Mouse (Mus musculus) hindbrain, embryonic 11.5 days (tissue): ENCODE measurements around the gene Perp. TPM values are rescaled to one million over a fixed set of nuclear protein-coding genes. Genes with fewer than 3 reads are reported as not detected.

Experiments
- ATAC-seq: fragments of 200-750 bp; cut with Nextera tagmentation; 2 replicates; pipeline ENCODE4 v1.8.0; 2017; ENCODE audit warnings: mild to moderate bottlenecking, moderate TSS enrichment, moderate library complexity; ENCODE audit not compliant: low FRiP score
- DNase-seq: peaks from one replicate; pipeline ENCODE4 v3.0.0-alpha.2; 2015; ENCODE audit warnings: low spot score
- H3K27ac ChIP-seq: fragments of 300-500 bp; sonication (generic); 2 replicates; pipeline ENCODE4 v1.5.1; 2014; ENCODE audit warnings: mild to moderate bottlenecking, low read depth, low read length
- H3K27me3 ChIP-seq: fragments of 300-500 bp; sonication (generic); 2 replicates; pipeline ENCODE4 v1.6.1; 2014; ENCODE audit warnings: mild to moderate bottlenecking, low read length, moderate library complexity, mixed read lengths; ENCODE audit not compliant: control insufficient read depth, insufficient read depth
- H3K36me3 ChIP-seq: fragments of 300-500 bp; sonication (generic); 2 replicates; pipeline ENCODE4 v1.6.1; 2014; ENCODE audit warnings: mild to moderate bottlenecking, low read length, moderate library complexity, mixed read lengths; ENCODE audit not compliant: control insufficient read depth, insufficient read depth
- H3K4me1 ChIP-seq: fragments of 300-500 bp; sonication (generic); replicated peaks from 2 replicates; pipeline ENCODE4 v1.6.1; 2014; ENCODE audit warnings: low read length, mixed read lengths; ENCODE audit not compliant: control insufficient read depth, insufficient read depth
- H3K4me2 ChIP-seq: fragments of 300-500 bp; sonication (generic); replicated peaks from 2 replicates; pipeline ENCODE4 v1.6.1; 2014; ENCODE audit warnings: mild to moderate bottlenecking, low read depth, low read length
- H3K4me3 ChIP-seq: fragments of 300-500 bp; sonication (generic); 2 replicates; pipeline ENCODE4 v1.5.1; 2014; ENCODE audit warnings: low read depth, low read length
- H3K9ac ChIP-seq: fragments of 300-500 bp; sonication (generic); 2 replicates; pipeline ENCODE4 v1.6.1; 2014; ENCODE audit warnings: low read depth, low read length
- H3K9me3 ChIP-seq: fragments of 300-500 bp; sonication (generic); 2 replicates; pipeline ENCODE4 v1.6.1; 2016; ENCODE audit warnings: low read length; ENCODE audit not compliant: control insufficient read depth
- WGBS: fragments of 180-500 bp; shearing (Covaris S2); extraction: QIAGEN DNeasy Blood & Tissue Kit; methylation state at CpG from one replicate; pipeline ENCODE4 v1.1.7; 2014; 5-methylcytosine and 5-hydroxymethylcytosine counted together
- polyA plus RNA-seq: library from polyadenylated mRNA; unstranded; fragments of >200 nt; fragmentation: Nextera tagmentation; extraction: Ambion mirVana; gene quantifications from 2 replicates; pipeline ENCODE4 v1.2.1, GENCODE M21; 2014

The Perp gene
- polyA plus RNA-seq, 1 experiment from 2014 or later: 15.9 TPM

DNA sequence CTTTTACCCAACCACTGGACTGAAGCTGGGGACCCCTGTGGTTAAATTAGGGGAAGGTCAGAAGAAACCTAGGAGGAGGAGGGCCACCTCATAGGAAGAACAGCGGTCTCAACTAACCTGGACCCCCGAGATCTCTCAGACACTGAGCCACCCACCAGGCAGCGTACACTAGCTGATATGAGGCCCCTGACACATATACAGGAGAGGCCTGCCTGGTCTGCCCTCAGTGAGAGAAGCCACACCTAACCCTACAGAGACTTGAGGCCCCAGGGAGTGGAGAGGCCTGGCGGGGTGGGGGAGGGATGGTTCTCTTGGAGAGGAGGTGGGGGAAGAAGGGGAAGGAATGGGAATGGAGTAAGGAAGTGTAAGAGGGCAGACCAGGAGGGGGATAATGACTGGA, 12.4 kb downstream of the Perp start:
- Histone ChIP-seq H3K27ac (no peak overlapping the region), H3K4me1 (no peaks in the 10 kb centered on the region), H3K36me3 (no peaks in the 10 kb centered on the region), H3K4me2 (no peak overlapping the region), H3K27me3 (no peaks in the 10 kb centered on the region), H3K9ac (no peak overlapping the region), H3K4me3 (no peak overlapping the region), H3K9me3 (no peaks in the 10 kb centered on the region)
- DNase-seq (no peak), ATAC-seq (no peak)
- 82% methylated on average over 4 of the region's 4 CpGs for WGBS

DNA sequence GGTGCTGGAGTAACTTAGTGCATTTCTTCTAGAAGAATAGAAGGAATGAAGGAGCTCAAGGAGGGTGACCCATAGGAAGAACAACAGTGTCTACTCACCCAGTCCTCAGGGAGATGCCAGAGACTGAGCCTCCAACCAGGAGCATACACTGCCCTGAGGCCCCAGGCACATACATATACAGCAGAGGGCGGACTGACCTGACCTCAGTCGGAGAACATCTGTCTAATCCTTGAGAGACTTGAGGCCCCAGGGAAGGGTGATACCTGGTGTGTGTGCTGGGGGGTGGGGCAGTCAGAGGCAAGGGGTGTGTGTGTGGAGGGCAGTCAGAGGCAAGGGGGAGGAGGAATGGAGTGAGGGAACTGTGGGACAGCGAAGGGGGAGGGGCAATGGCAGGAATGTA, 14.8 kb downstream of the Perp start:
- Histone ChIP-seq H3K4me3 (no peak overlapping the region), H3K9ac (no peak overlapping the region), H3K27ac (no peak overlapping the region), H3K4me1 (no peaks in the 10 kb centered on the region), H3K27me3 (no peaks in the 10 kb centered on the region), H3K36me3 (no peaks in the 10 kb centered on the region), H3K4me2 (no peak overlapping the region), H3K9me3 (no peaks in the 10 kb centered on the region)
- 64% methylated on average over 3 of the region's 3 CpGs for WGBS
- ATAC-seq (no peak), DNase-seq (no peak)

DNA sequence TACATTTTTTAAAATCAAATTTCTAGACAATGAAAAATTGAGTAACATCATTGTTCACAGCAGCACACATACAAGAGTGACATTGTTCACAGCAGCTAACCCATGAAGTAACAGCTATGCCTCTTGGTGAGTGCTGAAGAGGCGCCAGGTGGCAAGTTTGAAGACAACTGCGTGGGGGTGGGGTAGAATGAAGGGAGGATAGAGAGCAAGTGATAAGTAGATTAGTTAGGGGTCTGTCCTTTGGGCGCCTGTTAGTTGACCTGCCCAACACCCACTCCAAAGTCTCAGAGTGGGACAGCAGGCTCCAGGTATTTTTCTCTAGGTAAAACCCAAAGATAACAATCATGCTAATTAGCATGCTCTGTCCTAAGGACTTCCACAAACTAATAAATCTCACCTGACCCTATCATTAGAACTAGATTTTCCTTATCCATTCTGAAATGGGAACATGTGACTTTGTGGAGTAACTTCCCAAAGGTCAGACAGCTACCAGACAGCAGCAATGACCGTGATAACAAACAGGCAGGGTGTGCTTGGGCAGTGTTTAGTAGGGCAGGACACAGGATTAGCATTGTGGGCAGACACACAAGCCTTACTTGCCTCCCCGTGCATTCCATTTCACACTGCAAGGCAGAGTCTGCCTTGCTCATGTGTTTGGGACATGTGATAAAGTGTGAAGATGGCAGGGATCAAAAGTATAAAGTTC, 15.5 kb downstream of the Perp start:
- H3K27ac ChIP-seq: no peak overlapping the region
- no peaks in the 10 kb centered on the region for H3K9me3 ChIP-seq
- no peak for DNase-seq
- ATAC-seq: no peak
- no peak overlapping the region for H3K4me3 ChIP-seq
- no peak overlapping the region for H3K4me2 ChIP-seq
- 62% methylated on average over 5 of the region's 5 CpGs for WGBS
- no peak overlapping the region for H3K9ac ChIP-seq
- no peaks in the 10 kb centered on the region for H3K4me1 ChIP-seq
- H3K36me3 ChIP-seq: no peaks in the 10 kb centered on the region
- no peaks in the 10 kb centered on the region for H3K27me3 ChIP-seq

DNA sequence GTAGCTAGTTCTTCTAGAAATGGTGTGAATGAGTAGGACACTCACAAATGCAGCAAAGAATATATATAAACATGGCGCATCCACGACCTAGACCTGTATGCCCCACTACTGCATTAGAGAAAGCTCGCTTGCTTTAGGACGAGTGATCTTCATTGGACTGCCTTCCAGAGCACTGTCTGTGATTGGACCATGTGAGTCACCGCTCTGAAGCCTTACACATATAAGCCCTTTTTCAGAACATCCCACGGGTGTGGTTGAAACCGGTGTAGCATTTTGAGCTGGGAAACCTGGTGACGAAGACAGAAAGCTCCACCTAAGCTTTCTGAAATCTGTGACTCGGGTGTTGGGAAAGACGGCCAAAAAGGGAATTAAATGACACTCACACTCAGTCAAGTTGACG, 16.0 kb downstream of the Perp start:
- no peak overlapping the region for H3K27ac ChIP-seq
- H3K4me2 ChIP-seq: no peak overlapping the region
- no peaks in the 10 kb centered on the region for H3K4me1 ChIP-seq
- no peak for ATAC-seq
- no peaks in the 10 kb centered on the region for H3K9me3 ChIP-seq
- no peaks in the 10 kb centered on the region for H3K27me3 ChIP-seq
- no peak overlapping the region for H3K4me3 ChIP-seq
- no peak overlapping the region for H3K9ac ChIP-seq
- H3K36me3 ChIP-seq: no peaks in the 10 kb centered on the region
- DNase-seq: no peak
- WGBS: 83% methylated on average over 11 of the region's 11 CpGs

DNA sequence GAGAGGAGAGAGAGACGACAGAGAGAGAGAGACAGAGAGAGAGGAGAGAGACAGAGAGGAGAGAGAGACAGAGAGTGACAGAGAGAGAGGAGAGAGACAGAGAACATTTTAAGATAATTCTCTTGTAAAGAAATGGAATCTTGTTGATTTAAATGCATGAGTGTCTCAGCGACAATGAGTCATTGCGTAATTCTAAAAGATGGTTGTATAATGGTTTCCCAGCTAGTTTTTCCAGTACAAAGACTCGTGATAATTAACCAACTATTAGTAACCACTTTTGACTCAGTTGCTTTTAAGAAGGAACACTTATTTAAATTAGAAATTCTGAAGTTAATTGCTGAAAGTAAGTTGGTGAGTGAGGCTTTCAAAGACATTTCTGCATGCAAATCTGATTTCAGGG, 16.6 kb downstream of the Perp start:
- Histone ChIP-seq H3K4me2 (no peak overlapping the region), H3K27ac (no peak overlapping the region), H3K4me3 (no peak overlapping the region), H3K9me3 (no peaks in the 10 kb centered on the region), H3K36me3 (no peaks in the 10 kb centered on the region), H3K9ac (no peak overlapping the region), H3K27me3 (no peaks in the 10 kb centered on the region), H3K4me1 (no peaks in the 10 kb centered on the region)
- 87% methylated on average over 4 of the region's 4 CpGs for WGBS
- no peak for DNase-seq
- no peak for ATAC-seq

DNA sequence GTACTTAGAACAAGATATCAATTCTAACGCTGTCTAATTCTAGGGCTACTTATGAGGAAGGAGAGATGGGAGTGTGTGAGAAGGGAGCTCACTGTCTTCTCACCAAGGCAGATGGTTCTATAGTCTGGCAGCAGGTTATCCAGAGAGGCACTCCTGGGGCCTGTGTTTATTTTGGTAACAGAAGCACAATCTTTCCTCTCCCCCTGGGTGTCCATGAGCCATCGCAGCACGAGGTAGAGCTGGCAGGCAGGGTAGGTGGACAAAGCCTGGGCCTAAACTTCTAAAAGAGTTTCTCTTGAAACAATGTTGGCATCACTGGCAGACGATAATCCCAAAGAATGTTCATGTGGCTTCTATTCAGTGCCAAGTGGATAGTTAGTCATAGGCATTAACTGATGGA, 18.5 kb downstream of the Perp start:
- H3K4me1 ChIP-seq: no peaks in the 10 kb centered on the region

DNA sequence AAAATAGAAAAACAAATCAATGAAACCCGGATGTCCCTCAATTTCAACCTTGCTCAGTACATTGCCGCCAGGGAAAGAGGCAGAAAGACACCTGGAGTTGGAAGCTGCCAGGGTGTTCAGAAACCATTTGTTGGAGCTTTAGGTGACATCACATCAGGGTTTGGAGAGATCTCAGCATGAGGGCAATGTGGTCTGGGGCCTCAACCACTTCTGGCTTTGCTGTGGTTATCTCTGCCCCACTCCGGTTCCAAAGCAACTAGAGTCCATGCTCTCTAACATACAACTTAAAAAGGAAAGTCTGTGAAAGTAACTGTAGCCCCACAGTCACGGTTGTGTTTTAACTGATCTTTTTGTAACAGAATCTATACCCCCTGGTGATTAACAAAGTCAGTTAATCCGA, 19.9 kb downstream of the Perp start:
- Histone ChIP-seq H3K9me3 (no peaks in the 10 kb centered on the region), H3K27me3 (no peaks in the 10 kb centered on the region), H3K9ac (no peak overlapping the region), H3K4me3 (no peak overlapping the region), H3K36me3 (no peaks in the 10 kb centered on the region), H3K27ac (no peak overlapping the region), H3K4me2 (no peak overlapping the region), H3K4me1 (no peaks in the 10 kb centered on the region)
- 49% methylated on average over 5 of the region's 5 CpGs for WGBS
- DNase-seq: no peak
- no peak for ATAC-seq

More for the DNA sequence above, 18.5 kb downstream of the Perp start:
- 68% methylated on average over 4 of the region's 4 CpGs for WGBS
- H3K27ac ChIP-seq: no peak overlapping the region
- no peaks in the 10 kb centered on the region for H3K36me3 ChIP-seq
- DNase-seq (no peak), ATAC-seq (no peak)
- H3K4me2 ChIP-seq: no peak overlapping the region
- H3K9me3 ChIP-seq: no peaks in the 10 kb centered on the region
- H3K27me3 ChIP-seq: no peaks in the 10 kb centered on the region
- H3K4me3 ChIP-seq: no peak overlapping the region
- no peak overlapping the region for H3K9ac ChIP-seq

DNA sequence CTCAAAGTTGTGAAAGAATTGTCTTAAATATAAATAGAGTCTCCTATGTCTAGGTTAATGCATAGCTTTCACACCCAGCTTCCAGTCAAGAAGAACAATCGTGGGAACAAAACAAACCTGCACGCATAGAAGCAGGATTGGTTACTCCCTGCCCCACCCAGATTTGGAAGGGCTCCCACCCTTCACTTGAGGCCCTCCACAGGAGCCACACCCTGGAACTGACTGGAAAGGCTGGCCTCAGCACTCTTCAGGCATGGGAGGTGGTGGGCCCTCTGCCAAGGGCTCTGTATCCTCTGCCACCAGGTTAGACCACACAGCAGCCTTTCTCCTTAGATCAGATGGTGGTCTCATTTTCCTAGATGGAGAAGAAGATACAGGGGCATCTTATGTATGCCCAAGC, 26.2 kb downstream of the Perp start:
- DNase-seq: no peak
- no peak overlapping the region for H3K27ac ChIP-seq
- no peaks in the 10 kb centered on the region for H3K4me1 ChIP-seq
- H3K27me3 ChIP-seq: no peaks in the 10 kb centered on the region
- H3K4me3 ChIP-seq: no peak overlapping the region
- H3K9ac ChIP-seq: no peak overlapping the region
- WGBS: 82% methylated on average over 2 of the region's 2 CpGs
- no peaks in the 10 kb centered on the region for H3K9me3 ChIP-seq
- ATAC-seq: no peak
- no peak overlapping the region for H3K4me2 ChIP-seq
- H3K36me3 ChIP-seq: no peaks in the 10 kb centered on the region

DNA sequence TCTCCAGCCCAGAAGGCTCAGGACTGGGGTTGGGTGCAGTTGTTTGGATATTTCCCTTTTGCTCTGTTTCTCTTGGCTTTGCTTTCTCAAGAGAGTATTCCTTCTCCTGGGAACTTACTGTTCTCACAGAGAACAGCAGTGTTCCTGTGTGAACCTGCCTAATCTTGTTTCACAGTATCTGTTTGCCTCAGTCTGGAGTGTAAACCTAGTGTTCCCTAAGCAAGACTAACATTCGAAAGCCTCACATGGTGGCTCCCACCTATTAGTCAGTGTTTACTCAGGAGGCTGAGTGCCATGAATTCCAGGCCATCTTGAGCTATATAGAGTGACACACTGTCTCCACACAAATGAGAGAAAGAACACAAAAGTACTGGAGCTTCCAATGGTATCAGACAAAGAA, 31.4 kb downstream of the Perp start:
- WGBS: 61% methylated on average over 1 of the region's 1 CpGs
- no peaks in the 10 kb centered on the region for H3K27me3 ChIP-seq
- no peak for DNase-seq
- H3K4me3 ChIP-seq: no peak overlapping the region
- no peaks in the 10 kb centered on the region for H3K9me3 ChIP-seq
- H3K27ac ChIP-seq: no peak overlapping the region
- no peaks in the 10 kb centered on the region for H3K4me1 ChIP-seq
- no peak overlapping the region for H3K9ac ChIP-seq
- no peak for ATAC-seq
- no peaks in the 10 kb centered on the region for H3K36me3 ChIP-seq
- H3K4me2 ChIP-seq: no peak overlapping the region
